Mouse (Mus musculus): ENCODE data around the gene Wfikkn2.
"Not testable (repeated sequence)": the region's sequence is repeated elsewhere in the genome, so short reads cannot be mapped to it uniquely, and the experiment has no call there.

The Wfikkn2 gene

DNA sequence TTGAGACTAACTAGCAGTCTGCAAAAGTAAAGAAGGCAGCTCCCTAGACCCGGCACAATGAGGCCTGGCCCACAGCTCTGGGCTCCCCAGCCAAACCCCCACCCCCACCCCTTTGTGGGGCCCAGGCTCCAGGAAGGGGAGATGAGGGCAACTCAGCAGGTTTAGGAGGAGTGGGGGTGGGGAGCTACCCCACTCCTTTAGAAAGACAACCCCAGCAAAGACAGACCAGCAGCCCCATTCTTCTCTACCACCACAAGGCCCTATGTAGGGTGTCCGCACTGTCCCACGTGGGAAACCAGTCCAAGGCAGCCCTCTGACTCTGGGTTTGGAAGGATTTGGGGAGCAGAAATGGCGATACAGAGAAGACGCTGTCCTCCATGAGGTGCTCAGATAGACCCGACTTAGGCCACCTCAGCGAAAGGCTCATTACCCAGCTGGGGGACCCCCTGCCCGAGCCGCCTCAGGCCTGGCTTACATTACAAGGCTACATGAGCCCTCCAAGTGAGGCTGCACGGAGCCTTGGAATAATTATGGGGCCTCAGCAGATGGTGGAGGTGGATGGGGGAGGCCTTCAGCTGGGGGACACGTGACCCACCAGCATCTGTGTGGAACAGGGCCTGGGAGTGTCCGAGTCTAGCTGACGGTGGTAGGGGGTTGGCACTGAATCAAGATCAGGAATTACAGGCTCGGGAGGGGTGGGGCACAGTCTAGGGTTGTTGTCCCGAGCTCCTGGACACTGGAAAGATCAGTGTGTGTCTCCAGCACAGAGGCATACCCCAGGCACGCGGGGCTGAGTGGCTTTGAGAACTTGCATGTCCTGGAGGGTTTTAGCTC, at the start of gene Wfikkn2:
Gene Wfikkn2, minus strand, starts transcription at position 51 of the 834 bp plus-strand sequence.
- peak; percentile 63 for DNase-seq (ENCODE audit: extremely low spot score, low spot score)

DNA sequence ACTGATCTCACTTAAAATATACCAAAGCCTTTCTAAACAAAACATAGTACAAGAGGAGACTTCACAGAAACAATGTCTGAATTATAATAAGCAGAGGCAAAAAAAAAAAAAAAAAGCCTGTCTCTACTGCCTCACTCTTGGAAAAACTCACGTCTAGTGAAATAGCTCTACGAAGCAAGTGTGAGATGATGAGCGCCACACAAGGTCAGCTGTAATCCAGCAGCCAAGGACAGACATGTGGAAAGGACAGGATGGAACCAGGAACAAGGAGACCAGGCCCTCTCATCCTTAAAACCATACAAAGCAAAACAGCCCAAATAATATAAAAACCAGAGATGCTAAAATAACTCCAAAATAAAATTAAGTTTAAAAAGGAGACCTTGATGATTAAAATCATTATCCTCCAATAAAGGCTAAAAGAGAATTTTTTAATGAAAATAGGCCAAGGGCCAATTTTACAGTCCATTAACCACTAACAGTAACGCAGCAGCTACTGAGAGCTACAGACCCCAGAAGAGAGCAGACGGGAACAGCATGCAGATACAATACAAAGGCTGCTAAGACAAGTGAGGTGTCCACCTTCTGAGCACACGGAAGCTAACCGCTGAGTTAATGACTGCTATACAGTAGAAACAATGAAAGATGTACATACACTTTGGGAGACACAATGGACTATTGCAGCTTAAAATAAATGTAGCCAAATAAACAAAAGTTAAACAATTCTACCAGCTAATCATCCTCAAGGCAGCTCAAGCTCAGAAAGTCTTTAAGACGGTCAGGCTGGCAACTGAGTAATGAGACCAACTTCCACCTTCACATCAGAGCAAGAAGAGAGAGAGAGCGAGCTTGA, 49.4 kb upstream of the Wfikkn2 start:
- DNase-seq (ENCODE audit: extremely low spot score, low spot score) = no peak

DNA sequence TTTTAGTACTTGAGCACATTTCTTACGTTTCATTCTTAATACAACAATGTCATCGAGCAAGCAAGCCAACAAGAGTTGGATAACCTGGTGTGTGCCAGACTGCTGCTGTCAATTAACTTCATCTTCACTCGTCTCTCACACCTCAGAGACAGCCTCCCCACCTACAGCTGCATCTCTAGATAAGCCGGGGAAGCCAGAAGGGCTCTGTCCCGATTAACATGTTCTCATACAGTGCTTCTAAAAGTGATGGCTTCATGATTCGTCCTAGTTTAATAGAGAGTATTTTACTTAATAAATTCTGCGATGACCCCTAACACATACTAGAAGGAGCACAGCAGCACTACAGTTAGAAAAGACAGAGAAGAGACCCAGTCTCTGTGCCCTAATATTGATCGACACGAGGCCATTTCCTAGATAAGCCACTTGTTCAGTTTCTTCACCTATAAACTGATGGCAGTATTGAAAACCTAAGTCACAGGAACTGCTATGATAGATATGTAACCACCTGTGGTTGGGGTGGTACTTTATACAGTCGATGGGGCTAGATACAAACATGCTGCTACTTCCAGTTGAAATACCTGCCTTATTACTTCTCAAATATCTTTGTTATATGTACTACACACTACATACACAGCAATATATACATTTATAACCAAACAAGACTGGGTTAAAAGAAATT, 44.4 kb upstream of the Wfikkn2 start:
- no peak for DNase-seq (ENCODE audit: extremely low spot score, low spot score)

DNA sequence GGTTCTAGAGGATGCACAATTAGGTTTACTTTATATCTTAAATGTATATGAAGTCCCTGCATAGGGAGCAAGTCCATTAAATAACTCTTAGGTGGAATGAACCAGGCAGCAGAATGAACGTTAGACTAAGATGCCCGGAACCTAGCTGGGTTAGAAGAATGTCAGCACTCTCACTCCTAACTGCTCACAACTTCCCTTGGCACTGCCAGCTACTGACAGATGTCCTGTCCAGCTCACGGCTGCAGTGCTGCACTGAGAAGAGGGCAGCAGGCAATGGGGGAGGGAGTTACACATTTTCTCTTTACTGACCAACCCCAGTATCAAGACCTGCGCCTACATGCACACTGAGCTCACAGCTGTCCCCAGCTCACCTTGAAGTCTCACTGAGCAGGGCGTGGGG, 41.3 kb upstream of the Wfikkn2 start:
- DNase-seq (ENCODE audit: extremely low spot score, low spot score) = no peak

DNA sequence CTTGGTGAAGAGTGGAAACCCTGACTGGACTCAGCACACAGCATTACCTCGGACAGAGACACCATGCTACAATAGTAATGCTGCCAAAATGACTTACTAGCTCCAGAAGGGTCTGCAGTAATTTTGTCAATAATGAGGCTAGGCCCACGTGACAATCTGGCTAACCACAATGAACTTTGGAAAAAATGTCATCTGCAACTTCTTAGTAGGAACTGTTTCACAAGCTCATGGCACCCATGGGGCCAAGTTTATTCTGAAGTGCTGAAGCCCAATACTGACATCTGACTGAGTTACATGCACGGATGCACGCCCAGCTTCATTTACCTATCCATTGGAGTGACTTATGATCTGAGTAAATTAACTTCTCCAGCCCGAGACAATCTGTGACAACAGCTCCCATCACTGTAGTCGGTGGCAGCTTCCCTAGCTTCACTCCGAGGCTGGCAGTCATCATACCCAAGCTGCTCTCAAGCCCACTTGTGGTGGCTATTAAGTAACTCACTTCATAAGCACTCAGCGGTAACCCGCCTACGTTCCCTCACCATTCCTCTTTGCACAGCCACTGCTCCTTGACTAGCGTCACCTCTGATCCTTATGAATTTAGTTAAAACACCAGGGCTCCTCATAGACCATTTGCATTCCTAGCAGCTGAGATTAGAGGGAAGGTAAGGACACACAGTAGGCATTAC, 40.2 kb upstream of the Wfikkn2 start:
- DNase-seq (ENCODE audit: extremely low spot score, low spot score) = no peak

DNA sequence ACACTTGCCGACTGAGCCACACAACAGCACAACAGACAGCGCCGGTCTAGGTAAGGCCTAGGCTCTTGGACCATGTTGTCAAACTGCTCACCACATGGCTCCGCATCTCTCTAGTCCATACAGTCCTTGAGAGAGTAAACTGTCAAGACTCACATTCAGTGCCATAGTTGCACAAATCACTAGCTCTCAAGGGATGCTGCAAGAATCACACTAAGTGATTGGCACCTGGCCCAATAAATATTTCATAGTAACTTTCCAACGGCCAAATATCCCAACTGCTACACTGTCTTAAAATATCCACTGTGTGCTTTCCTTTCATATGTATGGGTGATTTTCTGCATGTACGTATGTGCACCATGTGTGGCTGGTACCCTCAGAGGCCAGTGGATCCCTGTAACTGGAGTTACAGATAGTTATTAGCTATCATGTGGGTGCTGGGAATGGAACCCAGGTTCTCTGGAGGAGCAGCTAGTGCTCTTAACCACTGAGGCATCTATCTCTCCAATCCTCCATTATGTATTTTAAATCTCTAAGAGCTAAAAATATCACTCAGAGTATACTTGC, 37.8 kb upstream of the Wfikkn2 start:
- DNase-seq (ENCODE audit: extremely low spot score, low spot score) = no peak

DNA sequence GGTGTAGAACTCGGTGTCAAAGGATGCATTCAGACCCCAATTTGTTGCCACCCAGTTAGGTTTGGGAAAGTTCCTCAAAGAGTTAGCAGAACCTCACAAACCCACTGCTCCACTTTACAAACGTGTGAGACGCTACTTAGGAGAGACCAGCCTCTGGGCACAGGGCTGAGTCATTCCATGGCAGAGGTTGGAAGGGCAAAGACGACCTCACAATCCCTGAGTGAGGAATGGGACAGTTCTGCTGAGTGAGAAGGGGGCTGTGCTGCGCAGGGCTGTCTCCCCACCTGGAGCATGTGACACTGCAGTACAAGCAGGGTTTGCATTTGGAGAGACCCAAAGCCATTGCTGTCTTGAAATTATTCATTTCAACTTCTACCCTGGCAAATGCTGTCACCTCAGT, 36.5 kb upstream of the Wfikkn2 start:
- DNase-seq (ENCODE audit: extremely low spot score, low spot score) = no peak

DNA sequence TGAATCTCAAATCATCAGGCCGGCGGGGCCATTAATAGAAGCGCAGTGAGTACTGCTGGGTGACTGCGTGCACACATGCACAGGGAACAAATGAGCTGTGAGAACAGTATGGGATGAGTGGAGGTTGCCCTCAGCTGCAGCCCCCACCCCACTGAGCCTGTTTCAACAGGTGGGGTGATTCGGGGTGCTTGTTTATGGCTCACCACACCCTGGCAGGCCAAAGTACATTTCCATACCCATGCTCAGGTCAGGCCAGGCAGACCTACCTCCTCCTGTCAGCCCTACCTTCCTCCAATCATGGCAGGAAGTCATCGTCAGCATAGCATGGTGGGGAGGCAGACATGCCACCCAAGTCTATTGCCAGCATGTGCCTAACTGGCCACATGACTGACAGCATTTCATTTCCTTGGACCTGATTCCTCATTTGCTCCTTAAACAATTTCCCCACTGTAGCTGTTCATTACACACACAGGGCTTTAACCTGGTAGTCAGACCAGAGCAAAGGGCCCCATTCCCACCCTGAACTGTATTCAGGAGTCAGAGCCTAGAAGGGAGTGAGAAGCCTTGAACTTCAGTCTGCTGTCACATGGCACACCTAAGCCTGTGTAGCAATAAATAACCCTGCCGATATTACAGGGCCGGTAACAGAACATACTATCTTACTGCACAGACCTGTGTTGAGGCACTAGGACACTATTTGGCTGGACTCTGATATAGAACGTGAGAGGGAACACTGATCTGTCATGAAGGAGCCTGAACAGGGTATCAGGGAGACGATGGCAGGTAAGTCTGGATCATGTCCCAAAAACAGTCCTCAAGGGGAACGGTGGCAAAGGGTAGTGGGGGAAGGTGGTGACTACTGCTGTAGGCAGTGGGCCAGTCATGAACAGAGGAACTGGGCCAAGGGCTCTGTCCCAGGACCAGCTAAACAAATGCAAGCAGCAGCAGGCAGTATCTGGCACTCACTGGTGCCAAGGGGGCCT, 35.7 kb upstream of the Wfikkn2 start, which contains the start of gene Gm21885:
Gene Gm21885, plus strand, starts transcription at position 675 of the 983 bp plus-strand sequence.
- DNase-seq (ENCODE audit: extremely low spot score, low spot score) = no peak

DNA sequence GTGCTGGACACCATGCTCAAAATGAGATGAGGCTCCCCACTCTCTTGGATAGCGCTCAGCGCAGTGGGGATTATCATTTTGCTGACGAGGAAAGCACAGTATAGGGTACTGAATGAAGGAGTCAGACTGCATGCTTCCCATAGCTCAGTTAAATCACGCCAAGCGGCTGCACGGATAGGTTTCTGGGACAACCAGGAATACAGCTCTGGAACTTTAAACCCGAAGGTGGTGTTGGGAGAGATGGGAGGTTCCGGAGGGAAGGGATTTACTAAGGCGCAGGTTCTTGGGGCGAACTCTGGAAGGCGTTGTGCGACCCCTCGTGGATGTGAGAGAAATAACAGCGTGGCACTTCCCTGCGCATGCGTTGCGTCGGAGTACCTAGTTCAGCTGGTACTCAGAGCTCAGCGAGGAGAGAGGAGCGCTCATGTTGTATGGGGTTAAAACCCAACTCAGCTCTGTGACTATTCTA, 31.1 kb upstream of the Wfikkn2 start:
- peak; percentile 85 for DNase-seq (ENCODE audit: extremely low spot score, low spot score)

DNA sequence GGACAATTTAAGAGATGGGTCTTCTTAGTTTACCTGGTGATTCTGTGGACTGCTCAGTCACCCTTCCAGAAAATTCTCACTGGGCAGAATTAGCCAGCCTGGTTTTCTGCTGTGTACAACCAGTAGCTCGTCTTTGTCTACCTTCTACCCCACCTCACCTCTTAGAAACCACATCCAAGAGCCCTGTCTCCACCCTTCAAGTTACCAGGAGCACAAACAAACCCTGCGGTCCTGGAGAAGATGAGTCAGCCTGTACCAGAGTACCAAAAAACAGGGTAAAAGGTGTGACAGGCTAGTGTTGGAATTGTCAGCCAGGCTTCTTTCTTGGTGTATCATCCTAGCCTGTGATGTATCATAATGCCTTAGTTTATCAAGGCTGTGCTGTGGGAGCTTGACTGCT, 29.9 kb upstream of the Wfikkn2 start:
- DNase-seq (ENCODE audit: extremely low spot score, low spot score) = no peak

DNA sequence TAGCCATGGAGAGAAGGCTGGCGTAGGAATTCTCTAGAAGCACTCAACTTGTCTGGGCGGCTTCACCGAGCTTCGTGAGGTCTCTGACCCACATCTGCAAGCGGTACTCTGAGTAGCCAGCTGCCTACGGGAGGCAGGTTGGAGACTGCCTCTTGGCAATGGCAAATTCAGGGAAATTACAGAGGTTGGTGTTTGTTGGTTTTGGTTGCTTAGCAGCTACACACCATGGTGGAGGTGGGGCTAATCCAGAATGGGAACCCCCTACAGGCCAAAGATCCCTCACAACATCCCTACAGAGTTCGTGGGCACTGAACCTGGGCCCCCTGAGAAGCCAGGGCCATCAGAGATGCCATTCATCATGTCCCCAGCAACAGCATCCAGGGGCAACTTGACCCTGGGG, 29.4 kb upstream of the Wfikkn2 start:
- DNase-seq (ENCODE audit: extremely low spot score, low spot score) = no peak

DNA sequence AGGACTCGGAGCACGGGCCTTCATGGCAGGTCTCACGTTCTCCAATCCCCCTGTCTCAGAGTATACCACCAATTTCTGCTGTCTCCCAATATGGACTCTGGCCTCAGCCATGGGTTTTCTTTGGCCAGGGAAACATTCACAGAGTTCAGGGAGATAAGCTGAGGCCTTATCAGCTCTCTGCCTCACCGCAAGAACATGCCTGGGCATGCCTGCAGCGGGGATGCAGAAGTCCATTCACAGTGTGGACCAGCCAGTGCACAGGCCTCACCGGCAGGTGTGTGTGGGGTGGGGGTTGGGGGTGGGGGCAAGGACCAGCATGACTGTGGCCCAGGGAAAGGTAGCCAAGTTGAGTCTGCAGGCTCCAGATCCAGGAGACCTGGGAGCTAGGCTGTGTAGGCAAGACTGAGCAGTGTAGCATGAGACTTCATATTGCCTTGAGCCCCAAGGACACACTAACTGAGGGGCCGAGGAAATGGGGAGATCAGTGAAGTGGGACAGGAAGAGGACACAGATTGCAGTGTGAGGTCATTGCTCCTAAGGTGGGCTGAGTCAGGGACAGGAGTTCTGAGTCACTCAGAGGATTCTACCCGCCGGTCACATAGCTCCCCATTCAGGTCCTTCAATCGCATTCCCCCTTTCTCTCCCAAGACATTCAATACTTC, 28.5 kb upstream of the Wfikkn2 start:
- no peak for DNase-seq (ENCODE audit: extremely low spot score, low spot score)

DNA sequence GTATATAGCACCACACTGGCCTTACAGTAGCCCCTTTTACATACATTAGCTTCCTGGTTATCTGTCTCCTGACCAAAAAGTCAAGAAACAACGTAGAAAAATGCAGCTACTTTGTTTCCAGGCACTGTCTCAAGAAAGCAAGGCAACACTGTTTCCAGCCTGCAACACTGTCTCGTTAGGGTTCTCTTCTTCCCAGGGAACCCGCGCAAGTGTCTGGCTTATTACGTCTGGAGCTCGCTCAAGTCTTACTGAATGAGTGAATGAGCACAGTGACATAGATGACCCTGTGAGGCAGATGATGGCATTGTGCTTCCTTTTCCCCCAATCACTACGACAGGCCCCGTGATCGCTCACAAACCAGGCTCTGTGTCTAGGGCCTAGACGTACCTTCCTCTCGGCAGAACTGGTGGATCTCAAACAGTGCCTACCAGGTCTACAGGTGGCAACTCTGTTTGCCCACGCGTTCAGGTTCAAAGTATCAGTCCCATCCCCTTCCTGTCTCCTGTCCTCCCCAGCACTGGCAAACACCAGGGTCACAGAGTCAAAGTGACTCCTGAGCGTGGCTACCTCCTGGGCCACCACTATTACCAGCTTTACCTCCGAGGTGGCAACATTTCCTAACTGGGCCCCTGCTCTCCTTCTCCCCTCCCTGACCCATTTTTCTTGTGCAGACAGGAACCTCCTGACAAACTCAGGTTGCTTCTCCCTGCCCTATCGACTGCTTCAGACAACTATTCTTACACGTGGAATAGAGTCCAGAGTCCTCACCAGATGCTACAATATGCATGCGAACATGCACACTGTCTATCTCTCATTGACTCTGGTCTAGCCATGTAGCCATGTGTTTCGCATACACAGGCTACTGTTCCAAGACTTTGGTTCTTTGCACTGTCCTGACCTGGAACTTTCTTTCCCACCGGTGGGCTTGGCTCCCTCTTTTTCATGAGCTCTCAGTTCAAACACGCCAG, 27.4 kb upstream of the Wfikkn2 start:
- DNase-seq (ENCODE audit: extremely low spot score, low spot score) = no peak

DNA sequence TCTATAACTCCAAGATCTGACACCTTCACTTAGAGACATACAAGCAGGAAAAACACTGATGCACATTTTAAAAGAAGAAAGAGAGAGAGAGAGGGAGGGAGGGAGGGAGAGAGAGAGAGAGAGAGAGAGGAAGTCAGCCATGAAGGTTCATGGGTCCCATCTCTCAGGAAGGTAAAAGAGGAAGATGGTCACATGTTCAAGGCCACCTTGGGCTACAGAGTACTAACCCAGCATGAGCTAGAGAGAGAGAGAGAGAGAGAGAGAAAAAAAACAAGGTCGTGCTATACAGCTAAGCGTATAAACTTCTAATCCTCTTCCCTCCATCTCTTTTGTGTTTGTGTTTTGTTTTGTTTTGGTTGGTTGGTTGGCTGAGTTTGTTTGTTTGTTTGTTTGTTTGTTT, 25.2 kb upstream of the Wfikkn2 start:
- DNase-seq (ENCODE audit: extremely low spot score, low spot score) = no peak

DNA sequence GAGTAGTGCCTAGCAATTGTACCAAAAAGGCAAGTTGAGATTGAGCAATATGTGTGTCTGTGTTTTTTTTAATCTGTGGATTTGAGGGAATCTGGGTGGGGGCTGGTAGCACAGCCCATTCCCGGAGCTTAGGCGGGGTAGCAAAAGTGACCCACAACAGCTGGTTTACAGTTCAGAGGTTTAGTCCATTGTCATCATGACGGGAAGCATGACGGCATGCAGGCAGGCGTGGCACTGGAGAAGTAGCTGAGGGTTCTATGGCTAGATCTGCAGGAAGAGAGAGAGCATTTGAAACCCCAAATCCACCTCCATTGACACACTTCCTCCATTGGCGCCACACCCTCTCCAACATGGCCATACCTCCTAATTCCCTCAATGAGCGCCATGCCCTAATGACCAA, 24.1 kb upstream of the Wfikkn2 start:
- no peak for DNase-seq (ENCODE audit: extremely low spot score, low spot score)

DNA sequence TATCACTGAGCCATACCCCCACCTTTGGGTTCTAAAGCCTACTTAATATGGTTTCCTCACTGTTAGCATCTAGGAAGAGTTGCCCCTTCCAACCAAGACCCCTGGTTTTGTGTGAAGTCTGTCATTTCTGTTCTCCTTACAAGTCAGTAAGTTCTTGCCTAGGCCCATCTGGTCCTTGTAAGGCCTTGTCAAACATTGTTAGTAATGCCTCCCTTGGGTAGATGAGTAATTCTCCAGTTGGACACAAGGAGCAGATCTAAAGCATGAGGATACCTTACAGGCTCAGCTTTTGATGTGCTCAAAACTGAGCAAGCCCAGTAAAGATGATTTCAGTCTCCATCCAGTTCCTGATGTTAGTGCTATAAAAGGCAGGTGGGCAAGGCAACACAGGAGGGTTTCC, 23.0 kb upstream of the Wfikkn2 start:
- no peak for DNase-seq (ENCODE audit: extremely low spot score, low spot score)

DNA sequence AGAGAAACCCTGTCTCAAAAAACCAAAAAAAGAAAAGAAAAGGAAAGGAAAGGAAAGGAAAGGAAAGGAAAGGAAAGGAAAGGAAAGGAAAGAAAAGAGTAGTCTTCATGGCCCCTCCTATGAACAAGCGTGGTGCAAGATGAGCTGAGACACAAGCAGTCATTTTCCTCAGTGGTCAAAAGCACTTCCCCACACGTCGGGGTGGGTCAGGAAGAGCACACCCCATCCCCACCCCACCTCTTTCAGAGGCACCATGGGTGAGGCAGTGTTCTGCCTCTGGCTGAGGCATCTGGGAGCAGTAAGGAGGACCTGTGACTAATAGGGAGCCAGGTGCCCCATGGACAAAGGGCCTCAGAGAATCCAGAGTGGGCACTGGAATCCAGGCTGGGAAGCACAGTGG, 20.4 kb upstream of the Wfikkn2 start:
- not testable (repeated sequence) for DNase-seq (ENCODE audit: extremely low spot score, low spot score)

Measured in neural tube, embryonic 10.5 days (tissue).